Mouse (Mus musculus): ENCODE results near the gene Tmem121. TPM values are rescaled to one million over a fixed set of nuclear protein-coding genes. Genes with fewer than 3 reads are reported as not detected.

The Tmem121 gene
- under 1 TPM in 2 of 4 experiments, not detected in 2; 0.16 to 0.22 TPM for total RNA-seq (2022)

DNA sequence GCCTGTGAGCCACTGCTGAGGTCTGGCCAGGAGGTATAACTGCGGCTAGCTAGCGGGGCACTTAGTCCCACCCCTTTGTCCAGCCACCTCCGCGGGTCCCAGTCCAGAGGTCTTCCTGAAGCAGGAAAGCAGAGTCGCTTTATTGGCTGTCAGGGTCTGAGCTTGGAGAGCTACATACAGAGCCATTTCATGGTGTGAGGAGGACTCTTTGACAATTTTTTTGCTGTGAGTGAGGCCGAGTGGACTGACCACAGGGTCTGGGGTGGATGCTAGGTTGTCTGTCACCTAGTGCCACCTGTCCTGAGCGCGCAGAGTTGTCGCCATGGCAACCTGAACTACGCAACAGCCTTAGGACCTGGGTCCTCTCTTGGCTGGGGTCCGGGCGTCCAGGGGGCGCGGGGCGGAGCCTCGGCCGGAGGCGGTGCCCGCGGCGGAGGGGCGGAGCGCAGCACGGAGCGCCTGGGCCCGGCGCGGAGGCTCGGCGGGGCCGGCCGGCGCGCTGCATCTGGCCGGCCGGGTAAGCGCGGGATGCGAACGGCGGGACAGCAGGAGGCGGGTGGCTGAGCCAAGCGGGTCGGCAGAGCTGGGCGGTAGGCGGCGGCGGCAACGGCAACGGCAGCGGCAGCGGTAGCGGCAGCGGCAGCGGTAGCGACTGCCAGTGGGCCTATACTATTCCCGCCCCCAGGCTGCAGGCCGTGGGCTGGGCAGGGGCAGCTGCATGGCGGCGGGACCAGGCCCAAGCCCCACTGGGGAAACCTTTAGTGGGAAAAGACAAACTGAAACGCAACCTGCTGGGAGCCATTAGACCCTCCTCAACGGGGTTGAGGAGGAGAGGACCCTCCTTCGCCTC is at the start of gene Tmem121:
TSS of gene Tmem121 (plus strand) at position 489 of the 850 bp plus-strand sequence.
- no peak for DNase-seq (ENCODE audit: low spot score)

DNA sequence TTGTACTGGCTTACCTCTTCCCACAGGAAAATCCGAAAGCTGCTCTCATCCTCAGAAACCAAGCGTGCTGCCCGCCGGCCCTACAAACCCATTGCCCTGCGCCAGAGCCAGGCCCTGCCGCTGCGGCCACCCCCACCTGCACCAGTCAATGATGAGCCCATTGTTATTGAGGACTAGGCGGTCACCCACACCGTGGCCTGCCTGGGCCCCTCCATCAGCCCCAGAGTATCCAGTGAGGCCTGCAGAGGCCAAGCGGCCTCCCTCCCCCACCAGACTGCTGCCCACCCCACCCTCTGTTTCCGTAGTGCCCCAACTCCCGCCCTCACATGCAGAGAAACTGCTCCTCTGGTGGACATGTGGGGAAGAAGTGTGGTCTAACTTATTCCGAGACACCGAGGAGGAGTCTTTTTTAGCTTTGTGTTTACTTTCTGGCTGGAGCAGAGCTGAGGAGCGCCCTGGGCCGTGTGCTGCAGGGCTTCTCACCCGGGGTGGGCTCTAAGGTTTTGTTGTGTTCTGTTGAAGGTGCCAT is 49.2 kb upstream of the Tmem121 start:
- DNase-seq (ENCODE audit: low spot score) = no peak

DNA sequence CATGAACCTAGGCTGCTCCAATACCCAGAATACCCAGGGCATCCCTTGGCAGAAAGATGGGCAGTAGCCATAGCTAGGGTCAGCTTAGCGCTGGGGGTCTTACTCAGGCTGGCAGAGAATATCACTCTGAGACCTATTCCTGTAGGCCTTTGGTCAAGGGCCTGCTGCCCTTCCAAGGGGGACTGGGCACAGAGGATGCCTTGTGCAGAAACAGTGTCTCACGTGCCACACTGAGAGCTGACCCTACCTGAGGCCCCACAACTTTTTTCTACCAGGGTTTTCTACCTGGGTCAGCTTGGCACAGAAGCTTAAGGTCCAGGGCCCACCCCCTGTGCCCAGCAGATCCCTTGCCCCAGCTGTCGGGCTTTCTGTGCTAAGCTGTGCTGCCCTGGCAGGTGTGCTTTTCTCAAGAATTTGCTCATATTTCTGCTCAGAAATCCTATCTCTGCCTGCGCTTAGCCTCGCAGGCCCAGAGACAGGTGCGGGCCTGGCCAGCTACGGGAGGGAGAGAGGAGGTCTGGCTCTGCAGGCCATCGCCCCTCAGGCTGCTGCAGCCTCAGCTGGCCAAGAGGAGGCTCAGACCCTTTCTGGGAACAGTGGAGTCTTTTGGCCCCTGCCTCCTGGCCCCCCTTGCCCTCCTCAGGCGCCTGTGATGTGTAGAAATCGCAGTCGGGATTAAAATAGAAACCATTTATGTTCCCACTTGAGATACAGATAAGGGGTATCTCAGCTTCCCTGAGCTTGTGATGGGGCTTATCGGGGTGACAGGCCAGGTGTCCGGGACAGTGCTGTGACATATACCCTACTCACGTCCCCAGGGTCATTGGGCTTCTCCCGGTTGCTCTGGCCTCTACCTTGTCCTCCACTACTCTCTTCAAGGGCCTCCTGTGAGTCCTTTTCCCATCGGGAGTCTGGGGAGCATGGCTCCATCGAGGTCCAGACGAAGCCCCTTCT is 48.2 kb upstream of the Tmem121 start:
- peak; percentile 66 for DNase-seq (ENCODE audit: low spot score)

DNA sequence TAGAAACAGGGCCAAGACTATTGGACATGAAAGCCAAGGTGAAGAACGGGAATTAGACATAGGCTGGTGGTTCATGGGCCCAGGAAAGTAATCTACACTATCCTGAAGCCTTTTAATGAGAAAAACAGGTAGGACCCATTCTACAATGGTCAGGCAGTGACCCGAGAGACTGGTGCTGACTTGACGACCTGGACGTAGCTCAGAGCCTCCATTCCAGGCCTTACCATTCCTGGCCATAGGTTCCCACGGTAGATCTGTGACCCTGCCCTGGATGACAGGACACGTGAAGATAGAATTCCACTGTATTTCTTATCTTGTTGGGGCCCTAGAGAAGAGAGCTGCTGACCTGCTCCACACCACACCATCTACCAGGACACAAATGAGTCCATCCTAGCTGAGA is 47.4 kb upstream of the Tmem121 start:
- DNase-seq (ENCODE audit: low spot score) = no peak

DNA sequence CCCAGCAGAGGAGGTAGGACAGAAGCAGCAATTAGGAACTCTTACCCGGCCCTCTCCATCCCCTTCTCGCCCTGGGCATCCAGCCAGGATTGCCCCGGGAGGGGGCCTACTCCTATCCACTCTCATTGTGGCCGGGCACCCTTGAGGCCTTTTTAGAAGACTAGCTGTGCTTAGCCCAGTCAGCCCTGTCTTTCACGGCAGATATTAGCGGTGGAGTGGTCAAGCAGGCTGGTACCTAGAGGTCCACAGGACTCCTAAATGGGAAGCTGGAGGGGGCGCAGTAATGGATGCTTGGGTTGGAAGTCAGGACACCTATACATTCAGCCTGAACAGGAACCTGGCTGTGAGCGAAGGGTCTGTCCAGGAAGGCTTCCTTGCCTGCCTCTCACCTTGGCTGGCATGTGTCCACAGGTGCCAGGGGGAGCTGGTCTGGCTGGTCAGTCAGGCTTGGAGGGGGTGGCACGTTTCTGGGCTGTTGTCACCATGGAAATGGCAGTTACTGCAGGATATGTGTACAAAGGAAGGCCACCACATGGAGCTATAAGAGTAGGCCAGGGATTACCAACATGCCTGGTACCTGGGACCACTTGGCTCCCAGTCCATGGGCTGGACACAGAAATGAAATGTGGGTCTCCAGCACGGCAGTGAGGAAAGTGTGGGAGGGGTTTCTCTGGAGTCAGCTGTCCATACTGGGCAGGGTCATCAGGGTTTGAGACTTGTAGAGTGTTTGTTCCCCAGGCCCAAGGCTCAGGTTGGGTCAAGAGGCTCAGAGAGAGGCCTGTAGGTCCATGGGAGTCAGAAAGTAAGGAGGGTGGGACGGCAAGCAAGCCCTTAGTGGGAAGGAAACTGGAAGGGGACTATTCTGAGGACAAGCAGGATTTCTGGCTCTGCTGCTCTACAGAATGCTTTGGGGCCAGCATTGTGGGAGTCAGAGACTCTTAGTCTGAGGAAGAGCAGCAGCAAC is 46.5 kb upstream of the Tmem121 start:
- no peak for DNase-seq (ENCODE audit: low spot score)

DNA sequence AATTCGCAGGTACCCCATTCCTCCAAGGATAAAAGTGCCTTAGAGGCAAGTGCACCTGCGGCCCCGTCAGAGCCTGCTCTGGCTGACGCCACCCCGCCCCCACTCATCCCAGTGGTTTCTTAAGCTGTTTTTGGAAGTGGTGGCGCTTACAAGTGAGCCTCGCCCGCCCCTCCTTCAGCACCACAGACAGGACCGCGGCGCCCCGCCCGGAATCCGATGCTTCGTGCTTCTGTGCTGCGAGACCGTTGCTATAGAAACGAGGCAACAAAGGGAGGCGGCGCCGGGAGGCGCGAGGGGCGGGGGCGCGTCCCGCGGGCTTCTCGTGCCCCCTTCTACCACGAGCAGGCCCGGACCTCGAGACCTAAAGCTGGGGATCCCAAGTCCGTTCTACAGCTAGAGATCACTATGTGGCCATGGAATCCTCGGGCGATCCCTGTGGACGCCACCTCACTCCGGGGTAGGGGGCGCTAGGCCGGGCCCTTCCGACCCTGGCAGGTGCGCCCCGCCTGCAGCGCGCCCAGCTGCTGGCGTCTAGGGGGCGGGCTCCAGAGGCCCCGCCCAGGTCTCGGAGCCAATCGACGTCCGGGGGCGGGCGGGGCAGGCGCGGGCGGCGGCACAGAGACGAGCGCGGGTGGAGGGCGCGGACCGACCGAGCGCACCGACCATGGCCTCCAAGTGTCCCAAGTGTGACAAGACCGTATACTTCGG is 45.7 kb upstream of the Tmem121 start, which contains the start of gene Crip2:
TSS of gene Crip2 (plus strand) at position 329 of the 708 bp plus-strand sequence.
- peak; percentile 93 for DNase-seq (ENCODE audit: low spot score)

DNA sequence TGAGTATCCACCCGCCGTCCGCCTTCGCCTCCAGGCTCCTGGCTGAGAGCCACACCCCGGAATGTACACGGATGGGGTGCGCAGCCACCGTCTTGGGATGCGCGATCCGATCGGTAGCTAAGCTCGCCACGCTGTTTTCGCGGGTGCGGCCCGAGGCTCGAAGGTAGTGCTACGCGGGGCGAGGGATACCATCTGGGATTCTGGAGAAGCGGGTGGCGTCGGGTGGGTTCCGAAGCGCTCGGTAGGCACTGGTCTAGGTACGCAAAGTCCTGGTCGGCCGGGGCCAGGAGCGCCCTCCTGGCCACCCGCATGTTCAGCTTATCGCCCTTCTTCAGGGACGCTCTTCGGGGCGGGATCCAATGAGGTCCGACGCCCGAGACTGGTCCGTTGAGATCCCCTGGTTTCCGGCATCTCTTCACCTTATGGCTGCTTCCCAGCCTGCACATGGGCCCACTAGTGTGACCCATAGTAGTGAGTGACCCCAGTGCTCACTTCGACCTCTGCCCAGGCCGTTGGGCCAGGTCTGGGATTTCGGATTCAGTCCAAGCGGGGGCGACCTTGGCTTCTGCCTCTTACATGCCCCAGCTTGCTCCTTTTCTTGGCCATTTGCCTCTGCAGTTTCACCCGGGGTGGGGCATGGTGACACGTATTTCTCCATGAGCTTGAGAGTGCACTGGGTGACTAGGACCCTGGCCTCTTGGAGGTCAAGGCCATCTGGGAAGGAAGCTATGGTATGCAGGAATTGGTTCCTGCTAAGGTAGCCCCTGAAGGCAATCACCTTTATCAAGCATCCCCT is 44.9 kb upstream of the Tmem121 start:
- DNase-seq (ENCODE audit: low spot score) = peak; percentile 78

DNA sequence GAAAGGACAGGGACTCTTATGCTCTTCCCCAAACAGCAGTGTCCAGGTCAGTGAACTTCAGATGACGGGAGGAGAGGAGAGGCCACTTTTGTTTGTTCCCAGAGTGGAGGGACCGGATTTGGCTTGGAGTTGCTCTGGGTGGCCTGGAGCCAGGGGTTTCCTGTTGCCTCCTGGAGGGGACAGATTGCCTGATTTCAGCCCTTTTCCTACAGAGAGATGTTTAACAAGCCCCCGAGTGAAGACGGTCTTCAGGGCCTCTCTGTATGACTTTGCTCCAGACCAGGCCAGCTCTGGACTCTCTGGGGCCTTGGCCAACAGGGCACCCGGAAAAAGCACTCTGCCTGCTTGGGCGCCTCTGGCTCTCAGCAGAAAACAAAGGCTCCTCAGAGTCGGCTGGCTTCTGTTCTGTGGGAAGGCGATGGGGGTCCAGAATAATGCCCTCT is 44.2 kb upstream of the Tmem121 start:
- peak; percentile 80 for DNase-seq (ENCODE audit: low spot score)

DNA sequence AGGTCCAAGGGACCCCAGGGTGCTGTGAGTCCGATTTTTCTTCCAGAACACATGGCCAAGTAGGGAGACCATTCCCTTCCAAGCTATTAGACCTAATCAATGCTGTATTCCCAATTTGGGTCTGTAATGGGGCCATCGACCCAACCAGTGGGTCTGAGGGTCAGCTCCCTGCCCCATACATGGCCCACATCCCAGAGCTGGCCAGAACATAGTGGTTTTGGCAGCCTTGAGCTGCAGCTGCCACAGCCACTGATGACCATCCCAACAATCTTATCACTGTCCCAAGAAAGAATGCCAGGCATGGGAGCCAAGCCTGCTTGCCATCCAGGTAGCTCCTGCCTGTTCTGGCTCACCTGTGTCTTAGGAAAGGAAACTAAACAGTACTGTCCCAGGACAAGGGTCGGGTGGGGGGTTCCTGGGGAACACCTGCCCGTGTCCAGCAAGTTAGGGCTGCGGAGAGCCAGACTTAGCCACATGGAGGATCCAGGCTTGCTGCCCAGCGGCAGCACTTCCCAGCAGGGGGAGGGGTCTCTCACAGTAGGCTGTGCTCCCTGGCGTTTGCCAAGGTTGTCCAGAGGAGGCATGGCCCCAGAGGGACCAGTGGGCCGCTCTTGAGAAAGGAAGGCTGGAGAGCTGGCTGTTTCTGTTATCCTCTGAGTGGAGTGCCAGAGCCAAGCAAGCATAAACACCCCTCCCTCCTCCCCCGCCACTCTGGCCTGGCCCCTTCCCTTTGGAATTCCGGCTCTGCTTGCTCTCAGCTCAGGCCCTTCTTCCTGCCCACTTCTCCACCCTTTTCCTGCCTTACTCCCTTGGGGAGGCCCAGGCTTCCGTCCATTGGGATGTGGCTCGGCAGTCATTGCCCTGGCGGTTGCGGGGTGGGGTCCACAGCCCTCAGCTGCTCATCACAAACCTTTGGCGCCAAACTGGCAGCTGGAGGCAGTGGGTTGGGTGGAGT is 43.4 kb upstream of the Tmem121 start:
- peak; percentile 95 for DNase-seq (ENCODE audit: low spot score)

DNA sequence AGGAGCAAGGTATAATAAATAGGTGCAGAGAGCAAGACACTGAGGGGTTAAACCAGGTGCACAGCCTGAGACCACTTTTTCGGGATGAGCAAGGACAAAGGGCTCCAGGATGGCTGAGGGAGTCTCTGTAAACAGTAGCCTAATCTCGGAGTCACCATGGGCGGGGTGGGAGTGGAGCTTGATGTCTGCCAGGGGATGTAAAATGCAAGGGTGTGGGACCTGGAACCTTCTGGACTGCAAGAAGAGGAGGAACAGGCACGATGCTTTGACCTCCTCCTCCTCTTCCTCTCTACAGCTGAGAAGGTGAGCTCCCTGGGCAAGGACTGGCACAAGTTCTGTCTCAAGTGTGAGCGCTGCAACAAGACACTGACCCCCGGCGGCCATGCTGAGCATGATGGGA is 42.6 kb upstream of the Tmem121 start:
- peak; percentile 65 for DNase-seq (ENCODE audit: low spot score)

DNA sequence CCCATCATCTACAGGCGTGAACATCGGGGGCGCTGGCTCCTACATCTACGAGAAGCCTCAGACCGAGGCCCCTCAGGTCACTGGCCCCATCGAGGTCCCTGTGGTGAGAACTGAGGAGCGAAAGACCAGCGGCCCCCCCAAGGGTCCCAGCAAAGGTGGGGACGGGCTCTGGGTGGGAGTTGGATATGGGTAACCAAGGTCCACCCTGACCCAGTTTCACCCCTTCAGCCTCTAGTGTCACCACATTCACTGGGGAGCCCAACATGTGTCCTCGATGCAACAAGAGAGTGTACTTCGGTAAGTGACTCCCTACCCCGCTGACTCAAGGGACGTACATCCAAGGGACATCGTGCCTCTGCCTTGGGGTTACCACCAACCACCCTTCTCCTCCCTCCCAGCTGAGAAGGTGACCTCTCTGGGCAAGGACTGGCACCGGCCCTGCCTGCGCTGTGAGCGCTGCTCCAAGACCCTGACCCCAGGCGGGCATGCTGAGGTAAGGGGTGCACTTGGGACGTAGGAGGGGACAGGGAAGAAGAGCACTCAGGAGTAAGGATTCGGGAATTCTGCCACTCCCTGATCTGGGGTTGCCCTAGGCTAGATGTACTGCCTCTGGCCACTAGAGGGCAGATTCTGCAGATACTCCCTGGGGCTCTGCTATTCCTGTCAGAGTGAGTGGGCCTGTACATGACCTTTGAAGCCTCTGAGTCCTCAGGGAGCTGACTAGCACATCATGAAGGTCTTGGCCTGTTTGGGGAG is 41.6 kb upstream of the Tmem121 start:
- DNase-seq (ENCODE audit: low spot score) = peak; percentile 62

DNA sequence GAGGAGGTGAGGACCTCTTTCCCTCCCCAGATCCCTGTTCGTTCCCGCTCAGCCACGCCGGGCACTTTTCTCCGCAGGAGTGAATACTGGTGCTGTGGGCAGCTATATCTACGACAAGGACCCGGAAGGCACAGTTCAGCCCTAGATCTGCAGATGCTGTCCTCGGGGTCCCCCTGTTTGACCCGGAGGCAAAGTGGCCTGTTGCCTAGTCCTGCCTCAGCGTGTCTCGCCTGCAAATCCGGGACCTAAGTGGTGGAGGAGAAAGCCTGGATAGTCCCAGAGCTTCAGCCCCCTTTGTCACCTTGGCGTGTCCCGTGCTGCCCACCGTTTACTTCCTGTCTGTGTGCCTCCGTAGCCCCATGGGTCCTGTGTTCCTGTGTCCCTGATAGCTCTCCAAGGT is 40.8 kb upstream of the Tmem121 start:
- no peak for DNase-seq (ENCODE audit: low spot score)

DNA sequence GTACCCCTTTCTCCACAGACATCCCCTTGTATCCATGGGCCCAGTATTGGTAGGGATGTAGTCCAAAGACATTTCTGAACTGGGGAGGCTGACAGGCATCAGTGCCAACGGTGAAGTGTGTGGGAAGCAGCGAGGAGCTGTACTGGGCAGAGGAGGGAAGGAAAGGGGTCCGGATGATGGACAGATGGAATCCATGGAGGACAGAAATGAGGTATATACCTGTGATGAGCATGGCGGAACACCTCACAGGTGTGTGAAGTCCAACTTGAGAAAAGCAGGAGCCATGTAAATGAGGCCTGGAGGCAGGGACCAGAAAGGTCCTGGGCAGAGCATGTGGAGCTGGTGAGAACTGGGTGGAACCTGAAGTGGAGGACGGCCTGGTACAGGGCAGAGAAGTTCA is 40.1 kb upstream of the Tmem121 start:
- DNase-seq (ENCODE audit: low spot score) = no peak

DNA sequence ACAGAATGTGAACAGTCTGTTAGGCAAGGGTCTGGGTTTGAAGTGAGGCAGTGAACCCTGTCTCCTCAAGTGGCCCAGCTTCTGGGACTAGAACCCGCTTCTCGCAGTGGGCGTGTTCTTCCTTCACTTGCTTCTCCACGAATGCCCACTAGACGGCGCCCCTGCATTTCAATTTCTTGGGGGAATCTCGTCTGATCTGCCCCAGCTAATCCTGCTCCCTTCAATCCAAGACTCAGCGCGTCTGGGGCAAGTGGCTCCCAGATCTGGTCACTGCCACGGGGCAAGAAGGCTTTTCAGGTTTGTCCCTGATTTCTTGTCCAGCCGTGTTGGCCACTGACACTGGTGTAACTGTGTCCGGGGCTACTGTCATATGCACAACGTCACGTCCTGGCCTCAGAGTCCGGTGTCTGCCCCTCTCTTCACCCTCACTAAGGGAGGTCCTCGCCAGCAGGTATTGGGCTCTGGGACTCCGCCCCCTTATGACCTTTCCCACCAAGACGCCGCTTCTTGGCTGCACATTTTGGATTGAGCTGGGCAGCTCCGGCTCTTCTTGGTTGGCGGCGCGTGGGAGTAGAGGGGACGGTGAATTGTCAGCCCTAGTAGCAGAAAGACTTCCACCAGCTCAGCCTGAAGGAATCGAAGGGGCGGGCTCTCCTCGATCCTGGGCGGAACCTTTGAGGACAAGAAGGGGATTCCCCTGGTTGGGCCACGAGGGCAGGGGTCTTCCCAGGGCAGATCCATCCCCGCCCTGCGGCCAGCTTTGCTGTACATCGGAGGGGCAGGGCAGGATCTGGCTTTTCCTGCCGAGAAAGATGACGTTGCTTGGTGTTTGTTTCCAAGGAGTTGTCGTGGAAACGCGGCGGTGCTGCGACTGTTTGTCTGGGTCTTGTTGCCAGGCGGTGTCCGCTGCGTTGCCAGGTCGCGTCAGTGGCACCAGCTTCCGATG is 39.3 kb upstream of the Tmem121 start, which contains the start of gene Crip1:
TSS of gene Crip1 (plus strand) at position 205 of the 946 bp plus-strand sequence.
- peak; percentile 93 for DNase-seq (ENCODE audit: low spot score)

DNA sequence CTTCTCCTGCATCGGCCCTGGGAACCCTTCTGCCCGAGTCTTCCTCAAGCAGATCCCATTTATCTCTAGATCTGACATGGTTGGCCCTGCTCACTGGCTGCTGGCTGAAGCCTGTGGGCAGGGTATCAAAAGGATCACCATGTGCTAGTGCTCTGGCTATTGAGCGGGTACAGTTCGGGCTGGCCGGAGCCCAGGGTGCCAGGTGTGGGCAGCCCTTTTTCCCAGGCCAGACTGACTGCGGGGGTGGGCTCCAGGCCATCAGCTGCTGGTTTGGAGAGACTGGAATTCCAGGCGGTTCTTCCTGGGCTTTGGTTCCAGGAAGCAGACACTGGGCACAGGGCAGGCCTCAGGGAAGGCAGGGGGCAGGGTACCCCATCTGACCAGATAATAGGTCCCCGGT is 38.2 kb upstream of the Tmem121 start:
- no peak for DNase-seq (ENCODE audit: low spot score)

DNA sequence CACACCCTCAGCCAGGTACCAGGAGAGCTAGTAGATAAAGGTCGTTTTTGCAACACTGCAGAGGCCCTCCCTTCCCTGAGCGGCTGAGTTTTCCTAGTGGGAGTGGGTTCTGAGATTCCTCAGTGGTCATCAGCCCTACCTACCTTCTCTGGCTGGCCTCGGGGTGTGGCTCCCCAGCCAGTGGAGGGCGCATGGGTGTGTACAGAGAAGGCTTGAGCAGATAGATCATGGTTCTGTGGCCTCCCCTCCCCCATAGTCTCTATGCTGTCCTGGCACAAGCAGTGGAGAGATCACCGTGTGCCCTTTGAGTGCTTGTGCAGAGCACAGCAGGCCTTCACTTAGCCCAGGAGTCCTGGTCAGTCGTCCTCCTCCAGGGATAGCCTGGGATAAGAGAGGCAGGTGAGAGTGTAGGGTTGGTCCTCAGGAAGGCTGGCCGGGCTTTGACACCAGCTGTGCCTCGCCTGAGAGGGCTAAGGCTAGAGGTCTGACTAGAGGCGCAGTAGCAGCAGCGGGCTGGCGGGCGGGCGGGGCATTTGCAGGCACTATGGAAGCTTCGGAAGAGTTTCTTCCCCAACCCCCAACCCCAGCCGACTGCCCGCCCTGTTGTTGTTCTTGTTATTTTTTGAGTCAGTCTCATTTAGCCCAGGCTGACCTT is 37.2 kb upstream of the Tmem121 start:
- DNase-seq (ENCODE audit: low spot score) = peak; percentile 57

Measured in heart, adult 8-10 months (tissue).